Mouse (Mus musculus): ENCODE data around the gene Timm10.
A peak's percentile ranks its signal among the peaks of the same experiment; 100 is the strongest.

The Timm10 gene

DNA sequence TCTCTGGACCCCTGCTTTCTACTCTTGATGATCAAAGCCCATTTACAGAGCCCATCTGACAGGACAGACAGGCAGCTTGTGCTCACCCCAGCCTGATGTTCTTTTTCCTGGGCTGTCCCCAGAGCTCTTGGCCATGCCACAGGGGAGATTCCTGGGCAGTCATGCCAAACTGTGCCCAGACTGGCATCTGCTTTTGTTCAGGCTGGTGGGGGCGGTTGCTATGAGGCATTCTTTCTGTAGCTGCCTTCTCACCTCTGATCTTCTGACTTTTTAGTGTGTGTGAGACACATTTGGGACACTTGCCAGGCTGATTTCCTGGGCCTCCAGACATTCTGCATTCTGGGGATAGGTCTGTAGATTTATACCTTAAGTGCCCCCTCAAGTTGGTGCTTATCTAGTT, 31.8 kb downstream of the Timm10 start:
- DNase-seq (ENCODE audit: low read depth, low spot score) = no peak

GRCm38 (mm10) chr2:84859991-84860780, 33.4 kb downstream of the Timm10 start:
- DNase-seq (ENCODE audit: low read depth, low spot score) = no peak

GRCm38 (mm10) chr2:84861430-84861829, 34.6 kb downstream of the Timm10 start:
- no peak for DNase-seq (ENCODE audit: low read depth, low spot score)

GRCm38 (mm10) chr2:84862231-84862630, 35.4 kb downstream of the Timm10 start:
- peak; percentile 53 for DNase-seq (ENCODE audit: low read depth, low spot score)

GRCm38 (mm10) chr2:84865616-84866571, 39.1 kb downstream of the Timm10 start:
- DNase-seq (ENCODE audit: low read depth, low spot score) = peak; percentile 62

DNA sequence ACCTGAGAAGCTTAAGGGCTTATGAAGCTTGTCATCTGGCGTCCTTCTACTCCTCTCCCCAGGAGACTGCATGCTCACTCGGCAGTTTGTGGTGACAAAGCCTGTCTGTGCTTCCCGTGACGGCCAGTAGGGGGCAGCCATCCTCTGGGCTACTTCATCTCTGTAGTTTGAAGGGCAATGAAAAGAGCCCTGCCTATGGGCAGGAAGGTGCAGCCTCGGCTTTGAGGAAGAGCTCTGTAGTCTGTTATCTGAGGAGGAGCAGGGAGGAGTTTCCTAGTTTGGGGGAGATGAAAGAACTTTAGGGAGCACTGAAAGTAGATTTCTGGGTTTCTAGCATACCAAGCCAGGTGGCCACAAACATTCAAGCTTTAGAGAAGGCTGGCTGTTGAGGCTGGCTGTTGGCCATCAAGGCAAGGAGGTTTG, 41.7 kb downstream of the Timm10 start:
- peak; percentile 86 for DNase-seq (ENCODE audit: low read depth, low spot score)

- DNase-seq (ENCODE audit: low read depth, low spot score) = no peak
These were observed 42.2 kb downstream of the Timm10 start for GRCm38 (mm10) chr2:84868977-84869376.

DNA sequence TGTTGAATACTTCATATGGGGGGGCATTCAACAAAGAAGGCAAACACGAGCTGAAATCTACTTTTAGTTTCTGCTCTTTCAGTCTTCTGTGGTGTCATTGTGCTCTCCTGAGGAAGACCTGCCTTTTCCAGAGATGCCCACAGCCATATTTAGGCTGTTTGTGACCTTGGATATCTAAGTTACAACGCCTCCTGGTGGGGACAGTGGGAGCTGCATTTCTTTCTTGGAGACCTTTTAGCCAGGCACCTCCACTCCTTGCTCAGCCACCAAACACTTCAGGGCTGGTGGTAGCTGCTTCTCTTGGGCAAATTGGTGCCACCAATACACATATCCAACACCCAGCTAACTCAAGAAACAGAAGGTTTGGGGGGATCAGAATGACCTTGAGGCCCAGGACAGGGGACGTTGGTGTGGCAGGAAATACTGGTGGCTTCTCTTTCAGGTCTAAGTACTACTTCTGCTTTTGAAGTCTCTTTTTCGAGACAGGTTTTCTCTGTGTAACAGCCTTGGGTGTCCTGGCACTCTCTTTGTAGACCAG, 43.9 kb downstream of the Timm10 start:
- DNase-seq (ENCODE audit: low read depth, low spot score) = peak; percentile 64

DNA sequence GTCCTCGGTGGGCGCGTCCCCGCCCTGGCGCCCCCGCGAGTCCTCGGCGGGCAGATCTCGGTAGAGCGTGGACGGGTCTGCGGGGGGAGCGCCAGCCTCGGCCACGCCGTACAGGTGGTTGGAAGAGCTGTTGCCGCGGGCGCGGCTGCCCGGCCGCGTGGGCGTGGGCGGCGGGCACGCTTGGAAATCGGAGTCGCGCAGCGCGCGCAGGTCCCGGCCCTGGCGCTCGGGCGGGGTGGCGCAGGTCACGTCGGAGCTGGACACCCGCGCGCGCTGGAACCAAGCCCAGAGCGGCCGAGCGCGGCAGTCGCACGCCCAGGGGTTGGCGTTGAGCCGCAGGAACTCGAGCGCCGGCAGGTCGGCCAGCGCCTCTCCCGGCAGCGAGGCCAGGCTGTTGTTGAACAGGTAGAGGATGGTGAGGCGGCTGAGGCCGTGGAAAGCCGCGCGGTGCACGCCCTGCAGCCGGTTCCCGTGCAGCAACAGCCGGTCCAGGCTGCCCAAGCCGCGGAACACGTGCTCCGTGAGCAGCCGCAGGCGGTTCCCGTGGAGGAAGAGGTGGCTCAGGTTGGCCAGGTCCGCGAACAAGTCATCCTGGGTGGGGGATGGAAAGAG, 45.4 kb downstream of the Timm10 start:
- DNase-seq (ENCODE audit: low read depth, low spot score) = no peak

GRCm38 (mm10) chr2:84875842-84876241, 49.0 kb downstream of the Timm10 start:
- no peak for DNase-seq (ENCODE audit: low read depth, low spot score)
